Mouse (Mus musculus) testis, postnatal 14 days (tissue): ENCODE measurements around the gene Sit1.
"Not testable (repeated sequence)": the region's sequence is repeated elsewhere in the genome, so short reads cannot be mapped to it uniquely, and the experiment has no call there.

Source experiments
- DNase-seq: peaks from one replicate; pipeline ENCODE4 v3.0.0; 2021; ENCODE audit warnings: low spot score

The Sit1 gene

DNA sequence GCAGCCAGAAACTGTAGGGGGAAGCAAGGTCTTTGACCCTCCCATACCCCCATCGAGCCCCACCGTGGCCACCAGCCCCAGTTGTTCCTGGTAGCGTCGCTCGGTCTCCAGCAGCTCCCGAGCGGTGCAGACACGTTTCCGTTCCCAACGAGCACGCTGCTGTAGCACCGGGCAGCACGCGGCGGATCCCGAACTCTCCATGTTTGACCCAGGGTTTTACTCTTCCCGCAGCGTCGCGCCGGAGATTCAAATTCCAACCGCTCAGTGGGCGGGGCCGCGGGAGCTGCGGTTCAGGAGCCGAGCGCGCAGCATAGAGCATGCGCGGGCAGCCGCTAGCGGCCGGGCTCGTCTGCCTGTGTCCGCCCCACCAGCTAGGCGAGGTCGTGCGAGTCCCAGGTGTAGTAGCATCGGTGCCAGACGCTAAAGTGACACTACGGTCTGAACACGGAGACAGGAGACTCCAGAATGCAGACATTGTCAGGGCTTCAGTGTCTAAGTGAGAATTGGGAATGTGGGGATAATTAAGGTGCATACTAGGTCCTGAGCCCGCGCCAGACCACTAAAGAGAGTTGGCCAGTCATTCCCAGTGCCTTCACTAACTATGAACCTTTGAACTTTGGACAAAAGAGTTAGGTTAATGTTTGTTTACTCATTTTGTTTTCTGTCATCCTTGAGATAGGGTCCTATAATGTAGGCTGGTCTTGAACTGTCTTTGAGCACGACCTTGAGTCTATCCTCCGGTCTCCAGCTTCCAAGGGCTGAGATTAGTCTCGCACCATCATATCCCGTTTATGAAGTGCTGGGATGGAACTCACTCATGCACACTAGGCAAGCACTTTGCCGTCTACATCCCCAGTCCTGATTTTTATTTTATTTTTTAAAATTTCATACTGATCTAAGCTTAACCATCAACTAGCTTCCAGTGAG, 16.1 kb upstream of the Sit1 start, which contains the start of gene Arhgef39:
Arhgef39 (minus strand) TSS at position 289 of the 927 bp plus-strand sequence.
- DNase-seq: peak; percentile 77

- no peak for DNase-seq
Measured at GRCm38 (mm10) chr4:43498983-43499382, 15.4 kb upstream of the Sit1 start.

DNA sequence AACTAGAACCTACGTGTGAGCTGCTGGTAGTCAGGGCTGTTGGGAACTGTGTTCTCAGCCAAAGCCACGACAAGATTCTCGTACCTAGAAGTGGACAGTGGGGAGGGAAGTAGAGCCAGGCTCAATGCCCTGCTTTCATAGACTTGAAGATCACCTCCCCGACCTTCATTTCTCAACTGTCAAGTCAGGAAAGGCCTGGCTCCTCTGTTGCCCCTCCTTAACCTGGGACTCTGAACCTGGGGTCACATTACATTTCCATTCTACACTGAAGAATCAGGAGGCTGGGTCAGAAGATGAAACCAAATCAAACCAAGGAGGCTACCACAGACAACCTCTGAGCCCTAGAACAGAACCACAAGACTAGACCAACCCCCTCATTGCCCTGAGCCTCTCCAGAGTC, 14.4 kb upstream of the Sit1 start:
- no peak for DNase-seq

DNA sequence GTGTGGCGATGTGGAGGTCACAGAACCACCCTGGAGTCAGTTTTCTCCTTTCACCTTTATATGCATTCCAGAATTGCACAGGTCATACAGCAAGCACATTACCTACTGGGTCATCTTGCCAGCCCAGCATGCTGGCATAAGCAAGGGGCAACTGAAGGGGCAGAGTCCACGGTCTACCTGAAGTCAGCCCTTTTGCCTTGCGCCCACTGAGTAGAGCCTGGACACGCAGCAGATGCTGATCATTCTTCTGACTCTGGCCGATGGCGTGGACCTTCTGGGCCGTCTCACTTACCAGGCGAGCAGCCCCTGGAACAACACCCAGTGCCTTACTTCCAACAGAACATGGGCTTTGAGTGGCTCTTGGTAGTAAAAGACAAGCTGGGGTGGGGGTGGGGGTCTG, 13.9 kb upstream of the Sit1 start:
- DNase-seq: no peak

DNA sequence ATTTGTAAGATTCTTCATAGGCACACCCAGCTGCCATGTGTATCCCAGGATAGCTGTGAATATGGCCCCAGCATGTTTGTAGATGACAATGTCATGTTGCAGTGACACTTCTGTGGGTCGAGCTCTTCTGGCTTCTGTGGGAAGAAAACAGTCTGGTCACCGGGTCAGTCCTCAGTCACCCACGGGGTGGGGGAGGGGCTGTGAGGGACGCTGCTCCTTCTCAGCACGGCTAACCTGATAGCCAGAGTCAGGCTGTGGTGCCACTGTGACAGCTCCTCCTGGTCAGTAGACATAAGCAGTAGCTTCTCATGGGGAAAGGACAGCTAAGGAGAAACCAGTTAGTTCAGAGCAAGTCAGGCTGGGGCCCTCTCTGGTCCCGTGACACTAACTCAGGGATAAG, 13.1 kb upstream of the Sit1 start:
- no peak for DNase-seq

DNA sequence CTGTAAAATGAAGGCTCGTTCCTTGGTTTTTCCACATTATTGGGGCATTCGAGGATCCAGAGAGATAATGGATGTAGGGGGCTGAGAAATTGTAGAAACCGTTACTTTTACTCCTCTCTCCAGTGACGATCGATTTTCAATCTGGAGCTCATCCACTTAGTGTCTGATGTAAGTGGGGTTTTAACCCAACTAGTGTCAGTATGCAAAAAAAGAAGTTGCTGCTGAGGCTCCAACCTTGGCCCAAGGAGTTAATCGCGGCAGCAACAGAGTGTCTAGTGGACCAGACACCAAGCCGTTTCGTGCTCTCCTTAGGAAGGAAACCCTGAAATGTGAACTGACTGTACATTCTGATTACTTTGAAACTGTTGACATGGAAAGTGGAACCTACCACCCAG, 10.3 kb upstream of the Sit1 start:
- no peak for DNase-seq

DNA sequence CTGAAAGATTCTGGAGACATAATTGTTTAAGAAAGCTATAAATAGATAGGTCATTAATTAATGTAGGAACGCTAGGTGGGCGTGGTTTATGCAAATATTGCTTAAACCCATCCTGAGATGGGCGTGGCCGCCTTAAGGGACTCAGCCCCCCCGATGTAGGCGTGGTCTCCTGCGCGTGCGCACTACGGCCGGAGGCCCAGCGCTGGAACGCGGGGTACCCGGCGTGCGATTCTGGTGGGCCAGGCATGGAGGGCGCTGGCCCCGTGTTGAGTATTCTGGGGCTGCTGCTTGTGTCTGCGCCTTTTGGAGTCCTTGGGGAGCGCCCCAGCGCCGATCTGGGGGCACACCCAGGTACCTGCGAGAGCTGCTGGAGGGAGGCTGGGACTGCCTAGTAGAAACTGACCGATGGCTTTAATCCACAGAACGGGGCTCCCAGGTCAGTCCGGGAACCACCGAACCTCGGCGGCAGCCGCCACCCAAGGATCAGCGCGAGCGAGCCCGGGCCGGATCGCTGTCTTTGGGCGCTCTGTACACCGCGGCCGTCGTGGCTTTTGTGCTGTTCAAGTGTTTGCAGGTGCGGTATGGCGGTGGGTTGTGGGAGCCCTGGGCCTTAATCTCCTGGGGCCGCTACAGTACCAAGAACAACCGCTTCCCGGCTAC, 9.8 kb upstream of the Sit1 start:
- peak; percentile 95 for DNase-seq

DNA sequence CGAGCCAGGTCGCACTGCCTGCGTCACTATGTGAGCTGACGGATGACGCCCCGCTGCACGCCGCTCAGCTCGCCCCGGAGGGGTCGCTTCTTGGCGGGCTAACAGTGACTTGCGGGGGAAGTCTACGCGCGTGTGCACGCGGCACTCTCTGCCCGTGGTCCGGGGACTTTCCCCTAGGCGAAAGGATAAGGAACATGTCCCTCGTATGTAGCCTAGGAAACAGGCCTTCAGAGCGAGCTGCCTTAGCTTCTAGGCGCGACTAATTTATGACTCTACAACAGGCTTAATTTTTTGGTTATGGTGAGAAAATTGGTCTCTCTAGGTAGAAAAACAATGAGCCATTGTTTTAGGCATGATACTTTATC, 9.3 kb upstream of the Sit1 start, which contains the start of gene Ccdc107:
Ccdc107 (plus strand) TSS at position 80 of the 365 bp plus-strand sequence.
- peak; percentile 96 for DNase-seq

DNA sequence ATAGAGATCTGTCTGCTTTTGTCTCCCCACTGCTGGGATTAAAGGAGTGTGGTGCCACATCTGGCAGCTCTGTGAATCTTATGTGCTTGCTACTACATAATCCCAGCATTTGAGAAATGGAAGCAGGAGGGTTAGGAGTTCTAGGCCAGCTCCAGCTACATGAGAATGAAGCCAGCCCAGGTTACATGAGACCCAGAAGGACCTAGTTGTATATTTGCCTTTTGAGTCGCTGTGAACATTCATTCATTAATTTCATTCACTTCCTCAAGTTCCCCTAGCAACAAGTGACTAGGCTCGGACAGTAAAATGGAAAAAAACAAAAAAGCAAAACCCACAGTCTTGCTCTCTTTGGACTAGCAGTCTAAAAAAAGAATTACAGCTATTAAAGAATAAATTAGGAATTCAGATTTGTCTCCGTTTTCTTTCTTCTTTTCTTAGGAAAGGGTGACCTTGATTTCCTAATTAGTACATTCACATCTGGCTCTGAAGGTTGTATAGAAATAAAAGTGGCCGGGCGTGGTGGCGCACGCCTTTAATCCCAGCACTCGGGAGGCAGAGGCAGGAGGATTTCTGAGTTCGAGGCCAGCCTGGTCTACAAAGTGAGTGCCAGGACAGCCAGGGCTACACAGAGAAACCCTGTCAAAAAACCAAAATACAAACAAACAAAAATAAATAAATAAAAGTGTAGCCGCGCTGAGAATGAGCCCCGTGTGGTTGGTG, 8.7 kb upstream of the Sit1 start:
- no peak for DNase-seq

DNA sequence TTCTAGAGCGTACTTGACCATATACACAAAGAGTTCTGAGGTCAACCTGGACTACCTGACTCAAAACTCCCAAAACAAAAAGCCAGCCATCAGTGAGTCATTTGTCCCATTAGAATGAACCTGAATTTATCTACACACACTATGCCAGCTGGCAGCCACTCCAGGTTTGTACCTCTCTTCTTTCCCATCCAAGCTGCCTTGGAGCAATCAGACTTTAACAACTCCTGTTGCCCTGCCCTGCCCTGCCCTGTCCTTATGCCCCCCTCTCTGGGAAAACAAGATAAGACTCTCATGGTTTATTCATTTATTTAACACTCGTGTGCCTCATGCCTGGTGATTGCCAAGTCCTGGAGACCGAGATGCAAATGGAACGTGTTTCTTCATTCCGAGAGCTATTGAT, 7.3 kb upstream of the Sit1 start:
- DNase-seq: no peak

DNA sequence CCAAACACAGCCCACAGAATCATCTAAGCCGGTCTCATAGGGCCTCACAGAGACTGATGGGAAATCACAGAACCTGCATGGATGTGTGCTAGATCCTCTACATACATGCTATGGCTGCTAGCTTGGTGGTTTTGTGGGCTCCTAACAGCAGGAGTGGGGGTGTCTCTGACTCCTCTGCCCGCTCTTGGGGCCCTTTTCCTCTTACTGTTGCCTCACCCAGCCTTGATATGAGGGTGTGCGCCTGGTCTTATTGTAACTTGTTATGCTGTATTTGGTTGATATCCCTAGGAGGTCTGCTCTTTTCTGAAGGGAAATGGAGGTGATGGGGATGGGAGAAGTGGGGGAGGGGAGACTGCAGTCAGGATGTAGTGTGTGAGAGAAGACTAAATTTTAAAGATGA, 6.1 kb upstream of the Sit1 start:
- no peak for DNase-seq

- not testable (repeated sequence) for DNase-seq
Measured at GRCm38 (mm10) chr4:43485666-43486065, 2.1 kb upstream of the Sit1 start.

- DNase-seq: no peak
Measured at GRCm38 (mm10) chr4:43482591-43482990, 943 bp downstream of the Sit1 start.

- no peak for DNase-seq
Measured at GRCm38 (mm10) chr4:43481894-43482456, 1.6 kb downstream of the Sit1 start.

DNA sequence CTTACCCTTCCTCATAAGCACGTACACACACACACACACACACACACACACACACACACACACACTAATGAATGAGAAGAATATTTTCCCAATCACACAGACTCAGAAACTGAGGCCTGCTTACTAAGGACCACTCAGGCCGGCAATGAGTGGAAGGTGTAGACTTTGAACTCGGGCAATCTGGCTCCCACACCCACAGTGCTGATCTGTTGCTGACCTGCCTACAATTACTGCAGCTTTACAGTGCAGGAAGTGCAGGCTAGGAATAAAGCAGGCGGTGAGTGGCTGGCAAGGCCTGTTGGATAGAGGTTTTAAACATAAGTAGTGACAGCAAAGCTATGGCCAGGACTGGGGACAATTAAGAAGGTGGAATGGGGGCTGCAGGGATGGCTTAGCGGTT, 2.5 kb downstream of the Sit1 start:
- no peak for DNase-seq

GRCm38 (mm10) chr4:43478906-43479832, 4.4 kb downstream of the Sit1 start:
- peak; percentile 70 for DNase-seq

- DNase-seq: no peak
Measured at GRCm38 (mm10) chr4:43478534-43478858, 5.0 kb downstream of the Sit1 start.

DNA sequence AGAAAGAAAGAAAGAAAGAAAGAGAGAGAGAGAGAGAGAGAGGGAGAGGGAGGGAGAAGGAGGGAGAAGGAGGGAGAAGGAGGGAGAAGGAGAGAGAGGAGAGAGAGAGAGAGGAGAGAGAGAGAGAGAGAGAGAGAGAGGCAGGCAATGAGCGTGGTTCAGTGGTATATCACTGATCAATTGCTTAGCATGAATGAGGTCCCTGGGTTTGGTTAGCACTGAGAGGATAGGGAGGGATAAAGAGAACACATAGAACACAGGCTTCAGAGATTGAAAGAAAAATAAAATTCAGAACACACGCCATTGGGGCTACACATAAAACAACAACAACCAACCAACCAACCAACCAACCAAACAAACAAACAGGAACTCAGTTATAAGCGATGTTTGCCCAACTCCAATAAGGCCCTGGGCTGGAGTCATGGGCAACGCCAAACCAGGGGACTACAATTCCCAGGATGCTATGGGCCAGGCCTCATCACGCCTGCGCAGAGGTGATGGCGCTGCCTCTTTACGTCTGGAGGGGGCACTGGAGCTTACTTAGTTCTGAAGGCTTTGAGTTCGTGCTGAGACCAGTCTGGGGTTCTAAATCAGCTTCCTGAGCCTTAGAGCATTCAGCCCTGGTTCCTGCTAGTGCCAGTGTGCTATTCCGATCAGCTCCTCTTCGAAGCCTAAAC, 5.5 kb downstream of the Sit1 start:
- DNase-seq: peak; percentile 89

- DNase-seq: no peak
Measured at GRCm38 (mm10) chr4:43476604-43477003, 6.9 kb downstream of the Sit1 start.

- no peak for DNase-seq
Measured at GRCm38 (mm10) chr4:43473636-43474035, 9.9 kb downstream of the Sit1 start.

DNA sequence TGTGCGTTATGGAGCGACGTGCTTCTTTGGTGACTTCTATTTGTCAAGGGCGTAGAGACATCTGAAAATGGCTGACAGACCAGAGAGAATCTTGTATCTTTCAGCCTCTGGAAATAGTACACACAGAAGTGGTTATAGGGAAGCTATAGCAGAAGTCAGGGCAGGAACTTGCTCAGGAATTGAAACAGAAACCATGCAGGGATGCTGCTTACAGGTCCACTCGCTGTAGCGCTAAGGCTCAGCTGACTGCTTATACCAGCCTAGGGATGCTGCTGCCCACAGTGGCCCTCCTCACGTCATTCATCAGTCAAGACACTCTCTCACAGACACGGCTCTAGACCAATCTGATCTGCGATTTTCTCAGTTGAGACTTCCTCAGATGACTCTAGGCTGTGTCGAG, 13.2 kb downstream of the Sit1 start:
- DNase-seq: no peak
